Mouse (Mus musculus) thymus, postnatal 4 days (tissue): Measurements from ENCODE around the gene Hif3a.
"Not testable (repeated sequence)": the region's sequence is repeated elsewhere in the genome, so short reads cannot be mapped to it uniquely, and the experiment has no call there.

Experiments
- DNase-seq: peaks from one replicate; pipeline ENCODE4 v3.0.0; 2021

Gene Hif3a

GRCm38 (mm10) chr7:17062389-17062788 lies at the start of gene Hif3a:
Hif3a (minus strand) TSS chr7:17062427.
- no peak for DNase-seq

GRCm38 (mm10) chr7:17101631-17102030 lies 39.4 kb upstream of the Hif3a start:
- not testable (repeated sequence) for DNase-seq

GRCm38 (mm10) chr7:17091280-17091679 lies 29.1 kb upstream of the Hif3a start:
- DNase-seq = peak; percentile 68

GRCm38 (mm10) chr7:17090058-17090585 lies 27.9 kb upstream of the Hif3a start:
- no peak for DNase-seq

- no peak for DNase-seq
These were observed 25.5 kb upstream of the Hif3a start for GRCm38 (mm10) chr7:17087731-17088130.

GRCm38 (mm10) chr7:17082766-17083165 lies 20.5 kb upstream of the Hif3a start:
- DNase-seq = no peak

- DNase-seq = no peak
These were observed 15.9 kb upstream of the Hif3a start for GRCm38 (mm10) chr7:17078076-17078654.

- no peak for DNase-seq
These were observed 14.3 kb upstream of the Hif3a start for GRCm38 (mm10) chr7:17076542-17076941.

GRCm38 (mm10) chr7:17073904-17074615 lies 11.8 kb upstream of the Hif3a start, which contains the start of gene Psg16:
Psg16 (plus strand) TSS chr7:17074040.
- DNase-seq = peak; percentile 75

GRCm38 (mm10) chr7:17073513-17073903 lies 11.3 kb upstream of the Hif3a start:
- no peak for DNase-seq

- not testable (repeated sequence) for DNase-seq
These were observed 5.4 kb upstream of the Hif3a start for GRCm38 (mm10) chr7:17067651-17068050.

GRCm38 (mm10) chr7:17067000-17067399 lies 4.8 kb upstream of the Hif3a start:
- DNase-seq = no peak

- DNase-seq = peak; percentile 92
These were observed 4.2 kb upstream of the Hif3a start for GRCm38 (mm10) chr7:17066412-17066811.

- no peak for DNase-seq
These were observed 3.4 kb upstream of the Hif3a start for GRCm38 (mm10) chr7:17065620-17066019.

GRCm38 (mm10) chr7:17062845-17063244 lies 618 bp upstream of the Hif3a start:
- DNase-seq = no peak

- DNase-seq = peak; percentile 58
These were observed 1.2 kb downstream of the Hif3a start for GRCm38 (mm10) chr7:17060782-17061605.

- DNase-seq = peak; percentile 62
These were observed 2.0 kb downstream of the Hif3a start for GRCm38 (mm10) chr7:17060031-17060781.

- DNase-seq = peak; percentile 45
These were observed 2.8 kb downstream of the Hif3a start for GRCm38 (mm10) chr7:17059463-17059844.

- DNase-seq = no peak
These were observed 3.3 kb downstream of the Hif3a start for GRCm38 (mm10) chr7:17058816-17059462.

GRCm38 (mm10) chr7:17058071-17058689 lies 4.0 kb downstream of the Hif3a start:
- DNase-seq = peak; percentile 86
